Mouse (Mus musculus) naive thymus-derived CD4-positive, alpha-beta T cell, adult 5 months (primary cell): Measurements from ENCODE around the gene Sumo2. TPM values are rescaled to one million over a fixed set of nuclear protein-coding genes. Genes with fewer than 3 reads are reported as not detected.

Experiments
- polyA plus RNA-seq: library from polyadenylated mRNA; unstranded; fragments of 100-300 nt; shearing (Covaris generic); gene quantifications from one replicate; pipeline ENCODE4 v1.2.1, GENCODE M21; 2017

The Sumo2 gene
- 541 TPM for polyA plus RNA-seq

DNA sequence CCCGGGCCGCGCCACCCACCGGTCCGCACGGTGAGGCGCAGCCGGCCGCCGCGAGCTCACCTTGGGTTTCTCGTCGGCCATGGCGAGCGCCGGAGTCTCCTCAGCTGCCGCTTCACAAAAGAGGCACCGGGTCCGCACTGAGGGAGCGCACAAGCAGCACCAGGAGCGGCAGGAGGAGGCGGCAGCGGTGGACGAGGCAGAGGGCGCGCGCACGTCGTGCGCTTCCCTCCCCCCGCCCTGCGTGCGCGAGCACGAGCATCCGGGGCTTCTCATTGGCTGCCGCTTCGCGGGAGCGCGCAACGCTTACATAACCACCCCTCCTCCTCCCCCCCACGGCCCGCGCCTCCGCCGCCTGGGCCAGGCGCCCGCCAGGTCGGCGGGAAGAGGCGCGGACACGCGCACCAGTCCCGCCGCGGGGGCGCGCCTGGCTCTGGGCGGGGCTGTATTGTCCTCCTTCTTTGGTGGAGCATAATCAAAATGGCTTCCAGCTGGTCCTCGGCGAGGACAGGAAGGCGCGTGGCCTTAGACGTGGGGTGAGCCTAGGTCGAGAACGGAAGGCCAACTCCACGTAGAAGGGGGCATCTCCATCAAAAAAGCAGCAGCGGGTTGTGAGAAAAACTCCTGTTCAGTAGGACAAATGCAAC is at the start of gene Sumo2:
Gene Sumo2, minus strand, starts transcription at position 239 of the 644 bp plus-strand sequence.

DNA sequence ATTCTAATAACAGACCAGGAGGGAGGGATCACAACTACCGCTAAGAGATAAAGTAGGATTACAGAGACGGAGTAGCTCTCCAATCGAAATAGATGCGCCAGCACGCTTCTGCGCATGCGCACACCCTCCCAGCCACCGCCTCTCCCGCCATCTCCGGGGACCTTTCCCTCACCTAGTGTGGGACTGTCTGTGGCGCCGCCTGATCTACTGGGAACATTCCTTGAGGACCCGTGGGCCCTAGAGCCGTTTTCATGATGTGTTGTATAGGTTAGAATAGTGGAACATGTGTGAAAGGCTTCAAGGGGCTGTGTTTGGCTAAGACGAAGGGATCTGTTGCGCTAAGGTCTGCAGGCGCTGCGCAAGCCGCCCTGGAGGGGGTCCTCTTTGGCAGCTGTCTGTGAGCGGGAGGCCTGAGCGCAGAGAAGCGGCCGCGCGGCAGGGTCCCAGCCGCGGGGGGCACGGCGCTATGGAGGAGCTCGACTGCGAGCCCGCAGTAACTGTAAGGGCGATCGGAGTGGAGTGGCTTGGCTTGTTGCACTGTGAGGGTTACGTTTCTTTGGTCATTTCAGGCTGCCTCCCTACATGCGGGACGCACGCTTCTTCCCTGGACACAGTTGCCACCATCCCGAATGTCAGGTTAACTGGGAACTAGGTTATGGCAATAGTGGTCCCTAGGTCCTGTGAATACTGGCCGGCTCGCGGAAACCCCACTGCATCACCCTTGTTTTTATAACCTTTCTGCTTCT is 28.2 kb upstream of the Sumo2 start, which contains the start of gene Nup85:
Gene Nup85, plus strand, starts transcription at position 371 of the 746 bp plus-strand sequence.

DNA sequence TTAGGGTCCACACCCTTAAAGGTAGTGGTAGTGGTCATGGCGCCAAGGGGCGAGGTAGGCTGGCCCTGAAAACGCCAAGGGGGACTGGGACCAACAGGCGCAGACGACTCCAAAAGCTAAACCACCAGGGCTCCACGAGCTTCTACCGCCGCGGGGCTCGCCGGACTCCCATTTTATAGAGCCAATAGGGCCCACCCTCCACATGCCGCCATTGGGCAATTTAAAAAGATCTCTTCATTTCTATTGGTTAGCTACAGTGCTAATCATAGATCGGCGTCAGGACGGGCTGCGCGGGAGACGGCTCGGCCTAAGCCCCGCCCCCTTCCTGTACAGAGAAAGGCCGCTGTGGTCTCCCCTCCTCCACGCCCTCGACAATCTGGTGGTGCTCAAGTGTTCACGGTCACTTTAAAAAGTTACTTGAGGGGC is 21.8 kb downstream of the Sumo2 start, which contains the start of gene Jpt1:
Gene Jpt1, minus strand, starts transcription at position 150 of the 426 bp plus-strand sequence.

DNA sequence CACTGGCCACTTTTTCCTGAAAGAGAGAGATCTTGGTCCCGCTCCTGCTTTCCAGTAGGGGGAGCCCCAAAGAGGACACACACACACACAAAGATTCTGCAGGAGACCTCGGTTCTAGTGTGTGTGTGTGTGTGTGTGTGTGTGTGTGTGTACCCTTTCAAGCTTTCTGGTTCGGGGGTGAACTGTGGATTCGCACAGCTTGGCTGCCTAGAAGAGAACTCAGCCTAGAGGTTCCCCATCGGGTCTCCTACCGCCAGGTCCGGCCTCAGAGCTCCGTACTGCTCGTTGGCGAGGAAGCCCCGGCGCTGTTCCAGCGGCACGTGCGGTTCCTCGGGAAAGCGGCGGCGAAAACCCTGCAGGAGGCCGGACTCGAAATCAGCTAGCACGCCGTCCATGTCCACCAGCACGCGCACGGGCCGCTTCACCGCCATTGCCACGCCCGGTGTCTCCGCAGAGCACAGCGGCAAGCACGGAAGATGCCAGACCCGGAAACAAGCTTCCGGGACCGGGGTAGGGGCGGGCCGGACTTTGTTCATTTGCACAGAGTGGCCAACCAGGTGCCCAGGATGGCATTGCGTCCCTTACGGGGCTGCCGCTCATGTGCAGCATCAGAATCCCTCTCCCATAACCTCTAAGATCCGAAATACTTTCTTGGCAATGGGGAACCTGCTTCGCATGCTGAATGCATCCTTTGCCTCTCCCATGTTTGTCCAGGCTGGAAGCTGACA is 44.6 kb downstream of the Sumo2 start, which contains the start of gene Nt5c:
Gene Nt5c, minus strand, starts transcription at position 507 of the 728 bp plus-strand sequence.

DNA sequence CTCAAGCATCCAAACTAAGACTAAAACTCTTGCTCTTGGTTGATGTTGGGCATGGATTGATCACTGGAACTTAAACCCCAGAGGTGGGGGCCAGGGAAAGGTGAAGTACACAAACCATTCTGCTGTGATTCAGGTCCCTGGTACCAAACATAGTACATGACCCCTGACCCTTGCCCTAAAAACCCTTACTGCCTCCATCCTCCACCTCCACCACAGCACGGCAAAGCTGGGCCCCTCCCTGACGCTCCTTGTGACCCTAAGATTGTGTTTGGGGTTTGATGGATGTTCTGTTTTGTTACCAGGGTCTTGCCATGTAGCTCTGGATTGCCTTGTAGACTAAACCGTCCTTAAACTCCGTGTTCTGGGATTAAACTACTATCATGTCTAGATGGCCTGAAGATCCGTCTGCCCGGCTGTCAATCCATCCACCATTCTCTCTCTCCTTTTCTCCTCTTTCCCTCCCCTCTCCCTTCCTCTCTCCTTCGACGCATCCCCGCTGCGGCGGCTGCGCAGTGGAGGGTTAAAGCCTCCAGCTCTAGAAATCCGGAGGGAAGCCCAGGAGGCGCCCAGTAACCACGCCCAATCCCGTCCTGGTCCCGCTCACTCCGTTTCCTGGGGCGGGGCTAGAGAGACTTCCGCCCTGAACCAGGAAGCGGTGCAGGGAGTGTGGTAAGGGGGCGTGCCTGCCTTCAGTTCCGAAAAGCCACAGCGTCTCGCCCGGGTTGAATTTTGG is 60.9 kb downstream of the Sumo2 start, which contains the start of gene Armc7:
Gene Armc7, plus strand, starts transcription at position 643 of the 733 bp plus-strand sequence.

Other genes with a start within 250 kb of the Sumo2 start
- gene Fads6, start 238.6 kb downstream of the Sumo2 start, polyA plus RNA-seq: 0.27 TPM
- gene Otop2, start 229.1 kb downstream of the Sumo2 start, polyA plus RNA-seq: not detected
- gene Ush1g, start 214.2 kb downstream of the Sumo2 start, polyA plus RNA-seq: not detected
- gene Otop3, start 201.5 kb downstream of the Sumo2 start, polyA plus RNA-seq: not detected
- 60.2 TPM for gene Hid1, start 168.5 kb downstream of the Sumo2 start, polyA plus RNA-seq
- gene Cdr2l, start 154.4 kb downstream of the Sumo2 start, polyA plus RNA-seq: 0.55 TPM
- gene Mrpl58, start 132.5 kb downstream of the Sumo2 start, polyA plus RNA-seq: 102 TPM
- 486 TPM for gene Atp5h, start 116.3 kb downstream of the Sumo2 start, polyA plus RNA-seq
- 106 TPM for gene Kctd2, start 116.1 kb downstream of the Sumo2 start, polyA plus RNA-seq
- not detected for gene Trim80, start 95.7 kb downstream of the Sumo2 start, polyA plus RNA-seq
- 14.1 TPM for gene Slc16a5, start 73.8 kb downstream of the Sumo2 start, polyA plus RNA-seq
- 65.1 TPM for gene Armc7, start 60.6 kb downstream of the Sumo2 start, polyA plus RNA-seq
- gene Nt5c, start 44.4 kb downstream of the Sumo2 start, polyA plus RNA-seq: 244 TPM
- 310 TPM for gene Jpt1, start 21.9 kb downstream of the Sumo2 start, polyA plus RNA-seq
- 76.6 TPM for gene Nup85, start 28.2 kb upstream of the Sumo2 start, polyA plus RNA-seq
- gene Mrps7, start 67.6 kb upstream of the Sumo2 start, polyA plus RNA-seq: 62.9 TPM
- 51.5 TPM for gene Gga3, start 67.8 kb upstream of the Sumo2 start, polyA plus RNA-seq
- 168 TPM for gene Mif4gd, start 76.7 kb upstream of the Sumo2 start, polyA plus RNA-seq
- 27.4 TPM for gene Slc25a19, start 92.0 kb upstream of the Sumo2 start, polyA plus RNA-seq
- gene Grb2, start 172.3 kb upstream of the Sumo2 start, polyA plus RNA-seq: 176 TPM
- gene Tmem94, start 229.2 kb upstream of the Sumo2 start, polyA plus RNA-seq: 20.7 TPM